Mouse (Mus musculus) limb, embryonic 14.5 days (tissue): ENCODE data around the gene Lifr. TPM values are rescaled to one million over a fixed set of nuclear protein-coding genes. Genes with fewer than 3 reads are reported as not detected.

ENCODE experiments used
- ATAC-seq: fragments of 200-750 bp; cut with Nextera tagmentation; 2 replicates; pipeline ENCODE4 v1.8.0; 2017; ENCODE audit warnings: low read depth, moderate number of reproducible peaks, moderate TSS enrichment; ENCODE audit not compliant: low FRiP score
- DNase-seq: peaks from one replicate; pipeline ENCODE4 v3.0.0-alpha.2; 2015; ENCODE audit warnings: low spot score
- H3K27ac ChIP-seq: fragments of 300-500 bp; sonication (generic); replicated peaks from 2 replicates; pipeline ENCODE4 v1.5.1; 2014; ENCODE audit warnings: low read depth, mild to moderate bottlenecking, low read length, moderate library complexity, mixed read lengths
- H3K27me3 ChIP-seq: fragments of 300-500 bp; sonication (generic); 2 replicates; pipeline ENCODE4 v1.6.1; 2014; ENCODE audit warnings: low read length, mixed read lengths; ENCODE audit not compliant: control insufficient read depth, insufficient read depth
- H3K36me3 ChIP-seq: fragments of 300-500 bp; sonication (generic); 2 replicates; pipeline ENCODE4 v1.6.1; 2014; ENCODE audit warnings: mild to moderate bottlenecking, low read length, moderate library complexity, mixed read lengths; ENCODE audit not compliant: control insufficient read depth, insufficient read depth
- H3K4me1 ChIP-seq: fragments of 300-500 bp; sonication (generic); 2 replicates; pipeline ENCODE4 v1.6.1; 2014; ENCODE audit warnings: antibody characterized with exemption, low read length, mixed read lengths; ENCODE audit not compliant: control insufficient read depth, insufficient read depth
- H3K4me2 ChIP-seq: fragments of 300-500 bp; sonication (generic); replicated peaks from 2 replicates; pipeline ENCODE4 v1.6.1; 2014; ENCODE audit warnings: low read depth, mild to moderate bottlenecking, low read length, moderate library complexity; ENCODE audit not compliant: severe bottlenecking
- H3K4me3 ChIP-seq: fragments of 300-500 bp; sonication (generic); replicated peaks from 2 replicates; pipeline ENCODE4 v1.5.1; 2014; ENCODE audit warnings: low read length
- H3K9ac ChIP-seq: fragments of 300-500 bp; sonication (generic); 2 replicates; pipeline ENCODE4 v1.6.1; 2014; ENCODE audit warnings: mild to moderate bottlenecking, low read depth, low read length, moderate library complexity; ENCODE audit not compliant: severe bottlenecking
- H3K9me3 ChIP-seq: fragments of 300-500 bp; sonication (generic); 2 replicates; pipeline ENCODE4 v1.6.1; 2016; ENCODE audit warnings: low read length; ENCODE audit not compliant: control insufficient read depth
- POLR2A ChIP-seq: fragments of 200-500 bp; IDR thresholded peaks from 2 replicates; pipeline ENCODE4 v1.8.0; 2012; ENCODE audit warnings: inconsistent platforms, mild to moderate bottlenecking, moderate library complexity, borderline replicate concordance; ENCODE audit not compliant: insufficient read depth, insufficient read length; ENCODE audit errors: extremely low read depth
- WGBS: fragments of 180-500 bp; shearing (Covaris S2); extraction: QIAGEN DNeasy Blood & Tissue Kit; methylation state at CpG from one replicate; pipeline ENCODE4 v1.1.7; 2014; 5-methylcytosine and 5-hydroxymethylcytosine counted together
- polyA plus RNA-seq, 2 experiments: library from polyadenylated mRNA; depleted of rRNA in 1 of 2; stranded (reverse) in 1 of 2; unstranded in 1 of 2; fragments of >200 nt; fragmentation: Nextera tagmentation in 1 of 2; extraction: Ambion mirVana in 1 of 2; gene quantifications; 2 replicates each; pipeline versions ENCODE4 v1.2.1 to v1.2.3; 2012 to 2014

Gene Lifr
- polyA plus RNA-seq, 2 experiments, result 15.7 to 25.2 TPM

DNA sequence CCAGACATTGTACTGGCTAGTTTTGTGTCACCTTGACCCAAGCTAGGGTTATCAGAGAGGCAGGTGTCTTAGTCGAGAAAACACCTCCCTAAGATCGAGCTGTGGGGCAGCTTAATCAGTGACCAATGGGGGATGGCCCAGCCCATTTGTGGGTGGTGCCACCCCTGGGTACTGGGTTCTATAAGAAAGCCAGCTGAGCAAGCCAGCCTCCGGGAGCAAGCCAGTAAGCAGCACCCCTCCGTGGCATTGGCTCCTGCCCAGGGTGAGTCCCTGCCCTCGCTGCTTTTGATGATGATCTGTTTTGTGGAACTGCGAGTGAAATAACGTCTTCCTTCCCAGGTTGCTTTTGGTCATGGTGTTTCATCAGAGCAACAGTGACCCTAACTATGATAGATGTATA lies 49.9 kb downstream of the Lifr start:
- no peak for TF ChIP-seq POLR2A
- WGBS, result 84% methylated on average over 7 of the region's 7 CpGs
- no peak overlapping the region for H3K4me2 ChIP-seq
- H3K27me3 ChIP-seq, result no peaks in the 10 kb centered on the region
- ATAC-seq (no peak), DNase-seq (no peak)
- no peaks in the 10 kb centered on the region for H3K36me3 ChIP-seq
- no peak overlapping the region for H3K9ac ChIP-seq
- no peak overlapping the region for H3K4me3 ChIP-seq
- no peak overlapping the region for H3K27ac ChIP-seq
- H3K4me1 ChIP-seq, result peaks cover 9% of the 10 kb centered on the region
- no peaks in the 10 kb centered on the region for H3K9me3 ChIP-seq

DNA sequence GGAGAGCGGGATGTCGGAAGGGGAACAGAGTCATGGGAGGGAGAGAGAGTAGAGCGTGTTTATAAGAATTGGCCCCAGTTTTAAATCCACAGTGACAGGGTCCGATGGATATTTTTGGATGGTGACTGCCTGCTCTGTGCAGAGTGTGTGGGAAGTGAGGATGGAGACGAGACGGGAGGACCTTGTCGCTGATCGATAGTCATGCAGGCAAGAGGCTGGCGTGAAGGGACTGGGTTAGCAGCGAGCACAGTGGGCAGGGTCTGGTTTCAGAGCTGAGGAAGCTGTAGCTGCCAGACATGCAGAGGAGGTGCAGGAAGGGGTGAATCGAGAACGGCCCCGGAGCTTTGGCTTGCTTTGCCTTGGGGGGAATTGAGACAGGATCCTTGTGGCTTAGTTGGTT lies 50.8 kb downstream of the Lifr start:
- 74% methylated on average over 13 of the region's 13 CpGs for WGBS
- Histone ChIP-seq H3K4me1 (peaks cover 14% of the 10 kb centered on the region), H3K27ac (no peak overlapping the region), H3K27me3 (no peaks in the 10 kb centered on the region), H3K4me3 (no peak overlapping the region), H3K36me3 (no peaks in the 10 kb centered on the region), H3K4me2 (no peak overlapping the region), H3K9me3 (no peaks in the 10 kb centered on the region), H3K9ac (no peak overlapping the region)
- no peak for DNase-seq
- no peak for TF ChIP-seq POLR2A
- no peak for ATAC-seq

- H3K4me3 ChIP-seq, result no peak overlapping the region
- H3K4me2 ChIP-seq, result no peak overlapping the region
- H3K36me3 ChIP-seq, result no peaks in the 10 kb centered on the region
- no peak for TF ChIP-seq POLR2A
- no peak overlapping the region for H3K9ac ChIP-seq
- ATAC-seq (no peak), DNase-seq (no peak)
- no peaks in the 10 kb centered on the region for H3K9me3 ChIP-seq
- 38% methylated on average over 15 of the region's 15 CpGs for WGBS
- H3K4me1 ChIP-seq, result peaks cover 16% of the 10 kb centered on the region
- H3K27me3 ChIP-seq, result no peaks in the 10 kb centered on the region
- H3K27ac ChIP-seq, result no peak overlapping the region
Observed at GRCm38 (mm10) chr15:7143689-7144170, 53.3 kb downstream of the Lifr start.

GRCm38 (mm10) chr15:7144542-7144941 lies 54.1 kb downstream of the Lifr start:
- H3K27me3 ChIP-seq, result no peaks in the 10 kb centered on the region
- H3K4me3 ChIP-seq, result no peak overlapping the region
- H3K9ac ChIP-seq, result no peak overlapping the region
- H3K4me2 ChIP-seq, result no peak overlapping the region
- H3K9me3 ChIP-seq, result no peaks in the 10 kb centered on the region
- no peak overlapping the region for H3K27ac ChIP-seq
- DNase-seq (no peak), ATAC-seq (no peak)
- H3K4me1 ChIP-seq, result peaks cover 16% of the 10 kb centered on the region
- 74% methylated on average over 3 of the region's 3 CpGs for WGBS
- TF ChIP-seq POLR2A, result no peak
- no peaks in the 10 kb centered on the region for H3K36me3 ChIP-seq

DNA sequence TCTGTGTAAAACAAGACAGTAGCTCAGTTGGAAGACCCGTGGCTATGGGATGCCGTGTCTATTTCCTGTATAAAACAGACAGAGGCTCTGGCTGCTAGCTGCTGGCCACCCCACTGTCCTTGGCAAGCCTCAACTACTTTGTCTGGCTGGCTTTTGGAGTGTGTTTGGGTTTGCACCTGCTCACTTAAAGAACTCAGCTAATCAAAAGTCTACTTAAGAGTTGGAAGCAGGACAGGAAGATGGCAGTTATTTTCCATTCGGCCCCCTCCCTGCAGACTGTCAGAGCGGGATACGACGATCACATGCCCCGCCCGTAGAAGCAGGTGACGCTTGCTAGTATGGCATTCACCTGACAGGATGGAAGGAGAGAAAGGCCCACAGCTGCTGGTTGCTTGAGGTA lies 54.5 kb downstream of the Lifr start:
- Histone ChIP-seq H3K27me3 (no peaks in the 10 kb centered on the region), H3K4me1 (peaks cover 16% of the 10 kb centered on the region), H3K4me2 (no peak overlapping the region), H3K4me3 (no peak overlapping the region), H3K36me3 (no peaks in the 10 kb centered on the region), H3K27ac (no peak overlapping the region), H3K9ac (no peak overlapping the region), H3K9me3 (no peaks in the 10 kb centered on the region)
- DNase-seq (no peak), ATAC-seq (no peak)
- WGBS, result 79% methylated on average over 9 of the region's 9 CpGs
- TF ChIP-seq POLR2A, result no peak

DNA sequence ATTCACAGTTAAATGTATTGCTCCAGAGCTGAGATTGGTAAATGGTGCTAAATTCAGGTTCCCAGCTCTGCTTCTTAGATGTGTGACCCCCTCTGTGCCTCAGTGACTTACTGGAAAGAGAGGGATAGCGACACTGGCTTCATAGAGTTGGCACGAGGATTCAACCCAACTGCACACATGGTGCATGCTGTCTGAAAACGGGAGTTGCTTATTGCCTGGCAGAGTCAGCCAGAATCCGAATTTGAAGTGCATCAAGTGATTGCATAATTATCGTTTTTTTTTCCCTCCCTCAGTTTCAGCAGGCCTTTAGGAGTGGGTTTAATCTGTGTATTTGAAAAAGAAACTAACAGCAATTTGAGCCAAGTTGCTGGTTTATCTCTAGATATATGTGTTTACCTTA lies 55.1 kb downstream of the Lifr start:
- H3K27me3 ChIP-seq, result no peaks in the 10 kb centered on the region
- H3K4me3 ChIP-seq, result no peak overlapping the region
- WGBS, result 79% methylated on average over 5 of the region's 5 CpGs
- H3K9ac ChIP-seq, result no peak overlapping the region
- ATAC-seq, result no peak
- TF ChIP-seq POLR2A, result no peak
- H3K27ac ChIP-seq, result no peak overlapping the region
- DNase-seq, result no peak
- H3K9me3 ChIP-seq, result no peaks in the 10 kb centered on the region
- no peak overlapping the region for H3K4me2 ChIP-seq
- H3K36me3 ChIP-seq, result no peaks in the 10 kb centered on the region
- peaks cover 16% of the 10 kb centered on the region for H3K4me1 ChIP-seq
